Mouse (Mus musculus): ENCODE results near the gene Fkrp. TPM values are rescaled to one million over a fixed set of nuclear protein-coding genes. Genes with fewer than 3 reads are reported as not detected.

The Fkrp gene
- polyA plus RNA-seq, 1 experiment from 2014 or later: 36.9 TPM

- no peaks in the 10 kb centered on the region for H3K9me3 ChIP-seq
- H3K27ac ChIP-seq (replicated peaks): peak overlapping the region; percentile 67; the same call in 1 of the 2 replicates
- peak overlapping the region; percentile 97 for H3K4me2 ChIP-seq (replicated peaks)
- peaks cover 3% of the 10 kb centered on the region; the same call in 1 of the 2 replicates for H3K27me3 ChIP-seq
- peak overlapping the region; percentile 52 for H3K4me3 ChIP-seq
- peaks cover 33% of the 10 kb centered on the region for H3K36me3 ChIP-seq
- peaks cover 30% of the 10 kb centered on the region for H3K4me1 ChIP-seq
- ATAC-seq (ENCODE audit: low FRiP score, low read depth): peak; percentile 27; the same call in 1 of the 2 replicates
- 2% methylated on average over 32 of the region's 33 CpGs for WGBS
- peak overlapping the region; percentile 87 for H3K9ac ChIP-seq (replicated peaks)
These were observed 27.1 kb upstream of the Fkrp start for GRCm38 (mm10) chr7:16843441-16844171.

- Histone ChIP-seq H3K36me3 (peaks cover 43% of the 10 kb centered on the region), H3K27ac (replicated peaks) (peak within 1 kb of the TSS; percentile 67), H3K4me2 (replicated peaks) (peak within 1 kb of the TSS; percentile 97), H3K4me3 (peak within 1 kb of the TSS; percentile 52), H3K4me1 (peaks cover 30% of the 10 kb centered on the region), H3K9ac (replicated peaks) (peak within 1 kb of the TSS; percentile 87), H3K27me3 (peaks cover 3% of the 10 kb centered on the region; the same call in 1 of the 2 replicates), H3K9me3 (no peaks in the 10 kb centered on the region)
- under 1% methylated on average over 27 of the region's 32 CpGs for WGBS
- peak; percentile 87 for ATAC-seq (ENCODE audit: low FRiP score, low read depth)
These were observed 26.1 kb upstream of the Fkrp start, which contains the start of gene Prkd2 for GRCm38 (mm10) chr7:16842645-16843063. Prkd2 (plus strand) TSS chr7:16842902.

- ATAC-seq (ENCODE audit: low FRiP score, low read depth): no peak
- peaks cover 30% of the 10 kb centered on the region for H3K4me1 ChIP-seq
- 49% methylated on average over 11 of the region's 11 CpGs for WGBS
- peak overlapping the region; percentile 97 for H3K4me2 ChIP-seq (replicated peaks)
- peaks cover 51% of the 10 kb centered on the region for H3K36me3 ChIP-seq
- H3K4me3 ChIP-seq: peak overlapping the region; percentile 52
- H3K27me3 ChIP-seq: peaks cover 3% of the 10 kb centered on the region; the same call in 1 of the 2 replicates
- H3K9me3 ChIP-seq: no peaks in the 10 kb centered on the region
- H3K9ac ChIP-seq (replicated peaks): peak overlapping the region; percentile 87
- H3K27ac ChIP-seq (replicated peaks): peak overlapping the region; percentile 67
These were observed 25.3 kb upstream of the Fkrp start for GRCm38 (mm10) chr7:16841561-16842560.

GRCm38 (mm10) chr7:16841078-16841477, 24.5 kb upstream of the Fkrp start:
- H3K27me3 ChIP-seq: peaks cover 3% of the 10 kb centered on the region; the same call in 1 of the 2 replicates
- H3K9me3 ChIP-seq: no peaks in the 10 kb centered on the region
- H3K9ac ChIP-seq (replicated peaks): no peak overlapping the region
- WGBS: 75% methylated on average over 4 of the region's 4 CpGs
- H3K36me3 ChIP-seq: peaks cover 57% of the 10 kb centered on the region
- H3K4me3 ChIP-seq: no peak overlapping the region
- peaks cover 30% of the 10 kb centered on the region for H3K4me1 ChIP-seq
- no peak for ATAC-seq (ENCODE audit: low FRiP score, low read depth)
- peak overlapping the region; percentile 25; the same call in 1 of the 2 replicates for H3K27ac ChIP-seq (replicated peaks)
- no peak overlapping the region for H3K4me2 ChIP-seq (replicated peaks)

GRCm38 (mm10) chr7:16840109-16840491, 23.6 kb upstream of the Fkrp start:
- no peak overlapping the region for H3K4me2 ChIP-seq (replicated peaks)

DNA sequence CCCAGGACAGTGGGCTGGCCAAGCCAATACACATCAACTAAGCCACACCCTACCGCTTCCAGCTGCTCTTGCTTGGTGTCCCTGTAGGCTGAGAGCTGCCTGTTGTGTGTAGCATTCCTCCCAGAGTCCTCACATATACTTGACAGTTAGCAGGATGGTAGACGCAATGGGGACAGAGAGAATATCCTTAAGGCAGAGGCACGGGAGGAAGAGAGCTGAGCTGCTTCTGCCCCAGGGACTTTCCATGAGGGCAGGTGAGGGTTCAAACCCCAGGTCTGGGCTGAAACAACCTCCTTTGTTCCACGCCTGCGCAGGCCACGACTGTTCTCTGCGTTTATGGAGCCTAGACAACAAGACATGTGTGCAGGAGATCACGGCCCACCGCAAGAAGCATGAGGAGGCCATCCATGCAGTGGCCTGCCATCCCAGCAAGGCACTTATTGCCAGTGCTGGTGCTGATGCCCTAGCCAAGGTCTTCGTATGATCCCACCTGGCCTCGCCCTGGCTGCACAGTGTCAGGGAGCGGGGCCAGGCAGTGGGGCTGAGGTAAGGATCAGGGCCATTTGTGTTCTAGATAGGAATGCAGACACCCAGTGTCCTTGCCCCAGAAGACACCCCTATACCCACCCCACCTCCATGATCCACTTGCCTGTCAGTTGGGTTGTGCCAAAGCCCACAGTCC, 23.0 kb upstream of the Fkrp start:
- H3K4me3 ChIP-seq: no peak overlapping the region
- no peaks in the 10 kb centered on the region for H3K9me3 ChIP-seq
- peaks cover 3% of the 10 kb centered on the region; the same call in 1 of the 2 replicates for H3K27me3 ChIP-seq
- peaks cover 19% of the 10 kb centered on the region for H3K4me1 ChIP-seq
- 92% methylated on average over 12 of the region's 12 CpGs for WGBS
- no peak overlapping the region for H3K27ac ChIP-seq (replicated peaks)
- no peak overlapping the region for H3K4me2 ChIP-seq (replicated peaks)
- H3K36me3 ChIP-seq: peaks cover 61% of the 10 kb centered on the region
- no peak for ATAC-seq (ENCODE audit: low FRiP score, low read depth)
- H3K9ac ChIP-seq (replicated peaks): no peak overlapping the region

More at GRCm38 (mm10) chr7:16840109-16840491, 23.6 kb upstream of the Fkrp start:
- Histone ChIP-seq H3K4me3 (no peak overlapping the region), H3K9ac (replicated peaks) (no peak overlapping the region), H3K27me3 (peaks cover 3% of the 10 kb centered on the region; the same call in 1 of the 2 replicates), H3K4me1 (peaks cover 25% of the 10 kb centered on the region), H3K27ac (replicated peaks) (no peak overlapping the region), H3K36me3 (peaks cover 56% of the 10 kb centered on the region), H3K9me3 (no peaks in the 10 kb centered on the region)
- 83% methylated on average over 2 of the region's 2 CpGs for WGBS
- ATAC-seq (ENCODE audit: low FRiP score, low read depth): no peak

DNA sequence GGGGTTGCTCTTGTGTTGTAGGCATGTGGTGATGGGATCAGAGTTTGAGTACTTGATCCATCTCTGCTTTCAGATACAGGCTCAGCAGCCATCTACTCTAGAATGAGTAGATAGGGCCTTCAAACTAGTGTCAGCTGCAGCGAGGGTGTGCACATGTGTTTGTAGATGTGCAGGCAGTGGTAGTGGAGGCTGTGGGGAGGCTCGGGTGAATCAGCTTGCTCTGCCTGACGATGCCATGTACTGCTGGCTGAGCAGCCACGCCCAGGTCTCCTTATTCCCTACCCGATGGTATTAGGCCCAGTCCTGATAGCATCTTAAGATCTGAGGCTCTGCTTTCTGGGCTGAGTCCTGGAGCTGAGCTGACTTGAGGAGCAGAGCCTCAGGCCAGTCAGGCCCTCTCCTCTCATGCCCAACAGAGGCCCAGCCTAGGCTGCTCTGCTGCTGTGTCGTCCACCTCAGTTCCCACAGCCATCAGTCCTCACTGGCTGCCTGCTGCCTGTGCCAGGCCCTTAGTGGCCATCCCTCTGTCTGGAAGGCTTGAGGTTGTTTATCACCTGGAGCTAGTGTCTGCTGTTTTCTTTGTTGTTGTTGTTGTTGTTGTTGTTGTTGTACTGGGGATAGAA, 22.4 kb upstream of the Fkrp start:
- 85% methylated on average over 6 of the region's 6 CpGs for WGBS
- H3K4me1 ChIP-seq: peaks cover 14% of the 10 kb centered on the region
- ATAC-seq (ENCODE audit: low FRiP score, low read depth): no peak

GRCm38 (mm10) chr7:16837916-16838803, 21.6 kb upstream of the Fkrp start:
- no peak overlapping the region for H3K9ac ChIP-seq (replicated peaks)
- H3K27ac ChIP-seq (replicated peaks): no peak overlapping the region
- no peak for ATAC-seq (ENCODE audit: low FRiP score, low read depth)
- WGBS: 93% methylated on average over 18 of the region's 18 CpGs
- H3K27me3 ChIP-seq: no peaks in the 10 kb centered on the region
- H3K4me3 ChIP-seq: no peak overlapping the region
- no peaks in the 10 kb centered on the region for H3K9me3 ChIP-seq
- H3K36me3 ChIP-seq: peaks cover 75% of the 10 kb centered on the region
- peaks cover 6% of the 10 kb centered on the region for H3K4me1 ChIP-seq
- H3K4me2 ChIP-seq (replicated peaks): no peak overlapping the region

More for the DNA sequence above, 22.4 kb upstream of the Fkrp start:
- no peak overlapping the region for H3K9ac ChIP-seq (replicated peaks)
- no peak overlapping the region for H3K27ac ChIP-seq (replicated peaks)
- H3K4me3 ChIP-seq: no peak overlapping the region
- no peaks in the 10 kb centered on the region for H3K27me3 ChIP-seq
- H3K9me3 ChIP-seq: no peaks in the 10 kb centered on the region
- no peak overlapping the region for H3K4me2 ChIP-seq (replicated peaks)
- H3K36me3 ChIP-seq: peaks cover 68% of the 10 kb centered on the region

- H3K36me3 ChIP-seq: peaks cover 98% of the 10 kb centered on the region
- no peak overlapping the region for H3K4me3 ChIP-seq
- no peak overlapping the region for H3K4me2 ChIP-seq (replicated peaks)
- WGBS: 89% methylated on average over 9 of the region's 9 CpGs
- H3K27me3 ChIP-seq: no peaks in the 10 kb centered on the region
- H3K9me3 ChIP-seq: no peaks in the 10 kb centered on the region
- ATAC-seq (ENCODE audit: low FRiP score, low read depth): no peak
- no peaks in the 10 kb centered on the region for H3K4me1 ChIP-seq
- H3K27ac ChIP-seq (replicated peaks): no peak overlapping the region
- H3K9ac ChIP-seq (replicated peaks): no peak overlapping the region
These were observed 13.9 kb upstream of the Fkrp start for GRCm38 (mm10) chr7:16830449-16830848.

DNA sequence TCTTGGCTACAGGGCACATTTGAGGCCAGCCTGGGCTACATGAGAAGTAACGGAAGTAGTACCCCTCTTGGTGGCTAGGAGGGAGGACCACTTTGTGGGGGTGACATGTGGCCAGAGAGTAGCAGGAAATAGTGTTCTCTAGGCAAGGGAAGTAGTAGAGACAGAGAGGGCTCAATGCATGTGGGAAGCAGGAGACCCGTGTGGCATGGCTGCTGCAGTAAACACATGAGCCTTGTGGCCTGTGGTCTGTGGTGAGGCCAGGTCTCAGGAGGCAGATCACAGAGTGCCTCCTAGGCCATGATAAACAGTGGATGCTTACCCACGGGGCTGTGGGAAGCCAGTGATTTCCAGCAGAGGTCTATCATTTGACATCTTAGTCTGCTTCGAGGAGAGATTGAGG, 10.7 kb upstream of the Fkrp start:
- peaks cover 94% of the 10 kb centered on the region for H3K36me3 ChIP-seq
- no peak overlapping the region for H3K4me2 ChIP-seq (replicated peaks)

More for the DNA sequence above, 10.7 kb upstream of the Fkrp start:
- WGBS: 85% methylated on average over 4 of the region's 4 CpGs
- Histone ChIP-seq H3K4me1 (0 out of 2 replicates have a peak, but pooled peaks cover 4% of the 10 kb centered on the region), H3K27me3 (no peaks in the 10 kb centered on the region), H3K9me3 (no peaks in the 10 kb centered on the region), H3K27ac (replicated peaks) (no peak overlapping the region), H3K4me3 (no peak overlapping the region), H3K9ac (replicated peaks) (no peak overlapping the region)
- ATAC-seq (ENCODE audit: low FRiP score, low read depth): no peak

Measured in midbrain, embryonic 12.5 days (tissue).